Mouse (Mus musculus): ENCODE measurements around the gene Banp.

Banp gene

DNA sequence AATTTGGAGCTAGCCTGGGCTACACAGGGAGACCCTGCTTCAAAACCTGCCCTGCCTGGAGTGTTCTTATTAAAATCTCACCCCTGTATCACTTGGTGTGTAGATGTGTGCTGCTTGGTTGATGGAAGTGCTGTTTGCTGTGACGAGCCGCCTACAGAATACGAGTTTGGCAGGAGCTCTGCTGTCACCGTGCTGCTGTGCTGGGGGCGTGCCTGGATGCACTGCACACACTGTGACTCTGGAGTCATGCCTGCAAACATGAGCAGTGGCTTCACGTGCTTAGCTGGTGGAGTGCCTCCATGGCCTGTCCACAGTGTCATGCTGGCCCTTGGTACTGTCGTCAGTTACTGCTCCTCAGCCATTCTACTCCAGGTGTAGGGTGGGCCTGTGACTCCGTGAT is 109.4 kb downstream of the Banp start:
- DNase-seq (ENCODE audit: low spot score) = no peak

DNA sequence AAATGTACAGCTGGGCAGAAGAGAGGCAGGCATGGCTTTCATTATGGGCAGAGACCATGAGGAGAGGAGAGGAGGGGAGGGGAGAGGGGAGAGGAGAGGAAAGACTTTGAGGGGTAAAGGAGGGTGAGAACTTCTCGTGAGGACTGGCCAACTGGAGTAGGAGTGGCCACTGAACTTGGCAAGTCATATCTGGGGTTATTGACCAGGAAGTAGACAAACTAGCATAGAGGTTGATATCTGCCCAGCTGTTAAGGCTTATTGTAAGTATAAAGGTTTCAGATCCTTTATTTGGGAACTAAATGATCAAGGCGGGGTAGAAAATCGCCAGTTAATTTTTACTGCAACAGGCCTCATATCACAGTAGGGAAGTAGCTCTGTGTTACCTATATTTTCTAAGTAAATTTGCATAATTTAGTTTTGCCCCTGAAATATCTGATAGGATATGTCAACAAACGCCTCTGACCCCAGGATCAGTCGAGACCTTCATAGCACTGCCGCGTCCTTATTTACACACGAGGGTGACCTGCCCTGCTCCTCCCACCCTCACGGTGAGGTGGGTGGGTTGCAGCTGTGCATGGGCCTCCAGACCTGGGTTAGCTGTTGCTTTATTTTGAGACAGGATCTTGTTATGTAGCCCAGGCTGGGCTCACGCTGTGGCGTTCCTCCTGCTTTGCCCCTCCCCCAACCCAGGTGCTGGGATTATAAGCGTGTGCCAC is 113.1 kb downstream of the Banp start:
- no peak for DNase-seq (ENCODE audit: low spot score)

DNA sequence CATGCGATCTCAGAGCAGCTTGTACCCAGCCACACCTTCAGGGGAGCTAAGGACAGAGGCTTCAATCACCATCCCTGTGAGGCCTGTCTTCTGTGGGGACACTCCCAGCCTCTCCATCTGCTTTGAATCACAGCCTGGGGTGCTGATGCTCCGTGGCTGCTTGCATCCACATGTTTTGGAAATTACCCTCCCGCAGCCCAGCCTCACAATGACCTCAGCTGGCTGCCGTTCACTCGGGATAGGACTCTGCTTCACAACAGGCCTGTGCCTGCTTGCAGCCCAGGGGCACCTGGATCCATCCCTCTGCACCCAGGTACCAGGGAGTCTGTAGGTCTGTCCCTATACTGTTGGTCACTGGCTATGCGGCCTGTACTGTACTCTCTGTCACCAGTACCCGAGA is 114.8 kb downstream of the Banp start:
- no peak for DNase-seq (ENCODE audit: low spot score)

DNA sequence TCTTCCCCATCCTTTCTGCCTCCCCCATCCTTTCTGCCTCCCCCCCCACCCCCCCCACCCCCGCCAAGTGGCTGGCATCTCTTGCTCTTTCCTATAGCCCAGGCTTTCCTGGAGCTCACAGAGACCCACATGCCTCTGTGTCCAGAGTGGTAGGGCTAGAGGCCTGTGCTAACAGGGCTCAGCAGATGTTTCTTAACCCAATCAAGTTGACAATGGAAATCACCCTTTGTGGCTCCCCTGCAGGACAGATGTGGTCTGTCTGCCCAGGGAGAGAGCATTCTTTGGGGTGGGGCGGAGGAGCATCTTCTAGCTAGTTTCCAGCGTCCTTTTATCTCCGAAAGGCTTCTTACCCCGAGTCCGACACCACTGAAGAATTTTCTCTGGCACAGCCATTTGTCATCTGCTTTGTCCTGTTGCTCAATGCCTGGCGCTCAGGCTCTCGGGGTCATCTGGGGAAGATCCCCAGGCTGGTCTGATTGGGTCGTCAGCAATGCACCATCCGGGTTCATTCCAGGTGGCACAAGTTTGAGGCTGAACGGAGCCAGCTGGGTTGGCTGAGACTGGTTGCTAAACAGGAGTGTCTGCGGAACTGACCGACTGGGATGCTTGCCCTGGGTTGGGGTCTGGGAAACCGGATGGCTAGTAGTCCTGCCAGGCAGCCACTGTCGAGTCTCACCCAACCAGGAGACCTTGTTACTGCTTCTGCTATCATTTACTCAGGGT is 118.4 kb downstream of the Banp start:
- no peak for DNase-seq (ENCODE audit: low spot score)

DNA sequence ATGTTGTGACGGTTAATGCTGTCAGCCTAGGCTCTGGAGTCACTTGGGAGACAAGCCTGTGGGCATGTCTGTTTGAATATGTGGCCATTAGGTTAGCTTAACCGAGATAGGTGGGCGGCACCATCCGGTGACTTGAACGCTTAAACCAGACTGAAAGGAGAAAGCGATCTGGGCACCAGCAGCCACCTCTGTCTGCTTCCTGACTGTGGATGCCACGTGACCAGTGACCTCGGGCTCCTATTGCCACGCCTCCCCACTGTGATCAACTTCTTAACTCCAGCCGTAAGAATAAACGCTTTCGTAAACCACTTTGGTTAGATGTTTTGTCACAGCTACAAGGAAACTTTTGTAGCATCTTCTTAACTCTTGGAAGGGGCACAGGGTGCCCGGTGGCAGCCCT is 119.1 kb downstream of the Banp start:
- DNase-seq (ENCODE audit: low spot score) = no peak

DNA sequence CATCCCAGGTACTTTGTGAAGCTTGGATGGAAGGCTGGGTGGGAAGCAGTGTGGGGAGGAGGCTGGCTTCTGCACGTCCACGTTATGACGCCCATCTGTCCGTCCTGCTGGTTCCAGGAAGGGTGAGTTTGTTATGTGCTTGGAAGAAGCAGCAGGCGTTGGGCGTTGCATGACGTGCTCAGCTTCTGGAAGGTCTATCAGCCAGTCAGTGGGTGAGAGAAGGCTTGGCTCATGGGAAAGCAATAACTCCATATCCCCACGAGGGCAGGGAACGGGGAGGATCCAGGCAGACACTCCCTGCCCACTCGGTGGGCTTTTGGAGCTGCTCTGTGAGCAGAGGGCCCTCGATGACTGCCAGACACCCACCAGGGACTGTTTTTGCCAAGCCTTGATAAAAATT is 119.7 kb downstream of the Banp start:
- DNase-seq (ENCODE audit: low spot score) = no peak

DNA sequence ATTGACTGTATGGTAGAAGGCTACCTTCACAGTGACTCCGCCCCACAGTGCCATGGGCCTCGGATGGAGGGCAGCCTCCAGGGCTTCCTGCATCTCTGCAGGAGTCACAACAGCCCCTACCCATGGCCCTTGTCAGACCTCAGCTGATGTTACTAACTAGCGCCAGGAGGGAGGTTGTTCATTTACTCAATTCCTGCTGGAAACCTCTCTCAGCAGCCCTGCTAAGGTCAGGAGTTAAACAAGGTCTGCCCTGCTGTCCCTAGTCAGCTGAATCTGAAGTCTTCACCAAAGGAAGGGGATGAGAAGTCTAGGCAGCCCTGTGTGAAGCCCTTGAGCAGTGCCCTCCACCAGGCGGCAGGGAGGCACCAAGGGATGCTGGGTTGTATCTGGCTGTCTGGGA is 121.6 kb downstream of the Banp start:
- DNase-seq (ENCODE audit: low spot score) = no peak

DNA sequence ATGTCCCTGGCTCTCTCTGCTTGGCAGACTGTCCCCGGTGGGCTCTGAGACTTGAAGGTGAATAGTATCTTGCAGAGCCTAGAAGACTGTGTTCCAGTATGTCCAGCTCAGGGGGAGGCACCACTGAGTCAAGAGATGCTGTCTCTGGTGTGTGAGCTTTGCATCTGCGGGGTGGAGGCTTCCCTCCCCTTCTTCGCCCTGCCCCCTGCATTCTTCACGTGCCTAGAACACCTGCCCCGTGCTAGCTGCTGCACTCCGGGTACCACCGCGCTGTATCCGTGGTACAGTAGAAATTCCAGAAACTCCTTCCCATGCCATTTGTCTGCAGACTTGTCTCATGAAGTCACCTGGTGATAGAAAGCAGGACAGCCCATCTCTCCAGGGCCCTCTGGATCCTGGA is 124.4 kb downstream of the Banp start:
- DNase-seq (ENCODE audit: low spot score) = no peak

DNA sequence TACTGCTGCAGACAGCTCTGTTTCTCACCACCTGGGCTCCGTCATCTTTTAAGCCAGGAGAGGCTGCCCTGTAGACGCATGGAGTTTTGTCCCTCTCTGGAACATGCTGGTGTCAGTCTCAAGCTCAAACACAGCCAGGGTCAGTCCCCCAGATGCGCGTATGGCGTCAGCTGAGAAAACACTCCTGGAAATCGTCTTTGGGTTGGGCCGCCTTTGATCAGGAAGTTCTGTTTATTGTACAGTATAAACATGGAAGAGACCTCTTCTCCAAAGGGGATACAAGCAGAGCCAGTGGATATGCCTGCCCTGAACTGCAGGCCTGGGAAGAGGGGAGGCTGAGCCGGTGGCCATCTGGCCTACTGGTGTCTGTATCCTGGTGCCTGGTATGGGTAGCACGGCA is 124.9 kb downstream of the Banp start:
- no peak for DNase-seq (ENCODE audit: low spot score)

DNA sequence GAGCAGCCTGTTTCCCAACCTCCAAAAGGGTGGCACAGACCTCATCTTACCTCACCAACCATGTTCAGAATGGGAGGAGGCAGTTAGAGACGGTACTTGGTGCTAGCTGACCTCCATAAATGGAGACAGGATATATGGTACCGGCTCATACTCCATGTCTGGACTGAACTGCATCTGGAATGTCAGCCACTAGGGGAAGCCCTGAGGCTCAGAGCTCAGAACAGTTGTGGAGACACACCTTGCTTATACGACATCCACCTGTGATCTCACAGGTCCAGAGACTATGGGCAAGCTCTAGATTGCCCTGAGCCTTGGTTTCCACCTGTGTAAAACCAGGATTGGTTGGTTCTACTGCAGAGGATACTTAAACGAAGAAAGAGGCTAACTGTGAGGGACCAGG is 125.4 kb downstream of the Banp start:
- no peak for DNase-seq (ENCODE audit: low spot score)

DNA sequence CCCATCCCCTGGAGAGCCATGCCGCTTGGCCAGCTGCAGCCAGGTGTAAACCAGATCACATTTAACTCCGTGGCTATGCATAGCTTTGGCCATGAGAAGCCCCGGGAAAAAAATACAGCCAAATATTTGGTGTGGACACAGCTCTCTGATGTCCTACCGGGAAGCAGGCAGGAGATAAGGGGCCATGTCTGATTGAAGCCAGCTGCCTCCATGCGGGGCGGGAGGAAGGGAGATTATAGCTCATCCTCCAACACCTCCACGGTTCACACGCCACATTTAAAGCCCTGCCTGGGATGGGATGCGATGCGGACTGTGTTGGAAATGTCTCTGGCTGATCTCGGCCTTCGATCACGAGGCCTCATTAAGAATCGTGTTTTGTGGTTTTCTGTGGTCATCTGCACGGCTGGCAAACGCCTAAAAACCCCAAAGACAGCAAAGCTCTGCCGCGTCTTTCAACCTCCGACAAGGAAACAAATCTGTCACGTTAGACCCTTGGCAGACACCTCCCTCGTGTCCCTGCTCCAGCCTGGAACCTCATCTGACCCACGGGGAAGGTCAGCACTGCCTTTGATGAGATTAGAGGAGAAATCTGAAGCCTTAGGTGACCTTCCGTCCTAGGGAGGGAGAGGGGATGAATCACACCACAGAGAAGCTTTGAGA is 126.8 kb downstream of the Banp start:
- DNase-seq (ENCODE audit: low spot score) = no peak

DNA sequence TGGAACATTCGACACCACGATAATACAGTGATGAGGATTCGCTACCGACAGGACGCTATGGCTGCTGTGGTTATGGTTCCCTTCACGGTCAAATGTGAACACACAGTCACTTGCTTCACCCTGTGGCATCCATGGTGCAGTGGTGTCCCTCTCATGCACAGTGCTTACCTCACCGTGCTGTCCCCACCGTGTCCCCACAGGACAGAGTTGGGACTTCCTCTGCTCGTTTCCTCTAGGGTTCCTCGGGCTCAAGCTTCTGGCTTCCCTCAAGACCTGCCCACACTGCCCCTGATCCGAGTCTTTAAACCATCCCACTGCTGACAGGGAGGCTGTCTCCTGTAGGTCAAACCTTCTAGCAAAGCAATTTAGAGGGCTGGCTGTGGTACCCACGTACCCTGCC is 128.8 kb downstream of the Banp start:
- no peak for DNase-seq (ENCODE audit: low spot score)

All from lung, postnatal 25 days (tissue).